Mouse (Mus musculus) heart, postnatal 4 days (tissue): Measurements from ENCODE around the gene Reep6. TPM values are rescaled to one million over a fixed set of nuclear protein-coding genes. Genes with fewer than 3 reads are reported as not detected.

Experiments
- microRNA-seq, 2 experiments: library from miRNA; unstranded; fragments of <30 nt; microRNA quantifications; one replicate each; pipeline ENCODE4 v1.2.0; 2021 to 2022
- total RNA-seq, 2 experiments: library from RNA; stranded (reverse); gene quantifications; 2 replicates each; pipeline ENCODE4 v1.2.3; 2021

Reep6 gene
- total RNA-seq, 2 experiments from 2014 or later, result 1.6 to 1.8 TPM

Small RNA genes within 50 kb of the gene (microRNA-seq; reads per million reads assigned to microRNA genes)
- 0 reads per million in 2 experiments for gene Gm22721

Other genes starting within 250 kb of the Reep6 start
- 10 to 100 TPM; 19.0 to 19.4 TPM for gene Sbno2, start 224.4 kb upstream of the Reep6 start, total RNA-seq
- 10 to 100 TPM; 98.7 to 99.9 TPM for gene Stk11, start 214.2 kb upstream of the Reep6 start, total RNA-seq
- gene Atp5d, start 191.3 kb upstream of the Reep6 start, total RNA-seq, result 1,000 to 10,000 TPM in 1 of 2 experiments, 100 to 1,000 TPM in 1; 966 to 1,003 TPM
- 1 to 10 TPM; 3.7 to 5.1 TPM for gene Cbarp, start 189.1 kb upstream of the Reep6 start, total RNA-seq
- gene Midn, start 181.7 kb upstream of the Reep6 start, total RNA-seq, result 100 to 1,000 TPM; 145 to 163 TPM
- gene Cirbp, start 164.0 kb upstream of the Reep6 start, total RNA-seq, result 100 to 1,000 TPM; 163 to 193 TPM
- gene 1600002K03Rik, start 157.0 kb upstream of the Reep6 start, total RNA-seq, result 1 to 10 TPM; 1.9 to 4.9 TPM
- 1 to 10 TPM; 2.8 to 2.9 TPM for gene Efna2, start 150.5 kb upstream of the Reep6 start, total RNA-seq
- 10 to 100 TPM; 22.8 to 26.7 TPM for gene Mum1, start 103.5 kb upstream of the Reep6 start, total RNA-seq
- gene Ndufs7, start 80.8 kb upstream of the Reep6 start, total RNA-seq, result 100 to 1,000 TPM; 480 to 520 TPM
- gene Gamt, start 68.9 kb upstream of the Reep6 start, total RNA-seq, result 10 to 100 TPM; 18.5 to 23.4 TPM
- gene Dazap1, start 68.5 kb upstream of the Reep6 start, total RNA-seq, result 100 to 1,000 TPM; 131 to 140 TPM
- gene Rps15, start 37.5 kb upstream of the Reep6 start, total RNA-seq, result 1,000 to 10,000 TPM in 1 of 2 experiments, 100 to 1,000 TPM in 1; 949 to 1,003 TPM
- 1 to 10 TPM; 6.0 to 6.2 TPM for gene Apc2, start 34.0 kb upstream of the Reep6 start, total RNA-seq
- gene 2310011J03Rik, start 9.4 kb upstream of the Reep6 start, total RNA-seq, result 10 to 100 TPM; 16.9 TPM
- 1 to 10 TPM; 1.3 to 2.0 TPM for gene Pcsk4, start 455 bp upstream of the Reep6 start, total RNA-seq
- gene Adamtsl5, start 18.5 kb downstream of the Reep6 start, total RNA-seq, result 10 to 100 TPM; 32.8 to 34.2 TPM
- gene Plk5, start 26.5 kb downstream of the Reep6 start, total RNA-seq, result not detected
- gene Mex3d, start 57.7 kb downstream of the Reep6 start, total RNA-seq, result 10 to 100 TPM; 20.2 to 22.2 TPM
- 100 to 1,000 TPM; 137 to 140 TPM for gene Mbd3, start 69.6 kb downstream of the Reep6 start, total RNA-seq
- 1,000 to 10,000 TPM; 1,257 to 1,372 TPM for gene Uqcr11, start 76.9 kb downstream of the Reep6 start, total RNA-seq
- gene Tcf3, start 103.7 kb downstream of the Reep6 start, total RNA-seq, result 10 to 100 TPM; 58.6 to 60.1 TPM
- gene Onecut3, start 164.9 kb downstream of the Reep6 start, total RNA-seq, result under 1 TPM in 1 of 2 experiments, not detected in 1; 0.05 TPM
- gene Atp8b3, start 209.2 kb downstream of the Reep6 start, total RNA-seq, result not detected
- gene Rexo1, start 231.6 kb downstream of the Reep6 start, total RNA-seq, result 10 to 100 TPM; 22.4 to 26.2 TPM
- 10 to 100 TPM in 1 of 2 experiments, 1 to 10 TPM in 1; 9.6 to 10.4 TPM for gene Klf16, start 247.4 kb downstream of the Reep6 start, total RNA-seq